Mouse (Mus musculus): ENCODE measurements around the gene Irf2bpl. TPM values are rescaled to one million over a fixed set of nuclear protein-coding genes. Genes with fewer than 3 reads are reported as not detected.

Irf2bpl gene
- total and polyA plus RNA-seq, 3 experiments, result 8.4 to 18.8 (median 11.0) TPM

GRCm38 (mm10) chr12:86859924-86860790, 24.4 kb downstream of the Irf2bpl start:
- Histone ChIP-seq H3K4me1 (ENCODE audit: insufficient read depth, low read depth, low read length) (peaks cover 14% of the 10 kb centered on the region), H3K36me3 (replicated peaks) (no peaks in the 10 kb centered on the region), H3K9me3 (replicated peaks) (no peaks in the 10 kb centered on the region), H3K4me3 (ENCODE audit: low read depth, low read length) (no peak overlapping the region), H3K27me3 (ENCODE audit: insufficient read depth, low read length) (peaks cover 64% of the 10 kb centered on the region)
- no peak for DNase-seq (ENCODE audit: low spot score)
- TF ChIP-seq TAL1 (conservative IDR thresholded peaks at IDR 0.05; ENCODE audit: low read depth, low read length) (no peak), GATA1 (IDR thresholded peaks at IDR 0.05; ENCODE audit: borderline replicate concordance, low read length) (no peak), CTCF (IDR thresholded peaks at IDR 0.05; ENCODE audit: low read depth, low read length) (no peak), POLR2AphosphoS5 (IDR thresholded peaks at IDR 0.05; ENCODE audit: insufficient replicate concordance, low read depth, low read length) (no peak), GATA2 (IDR thresholded peaks at IDR 0.05; ENCODE audit: borderline replicate concordance, low read depth, low read length) (no peak)
- ATAC-seq (ENCODE audit: extremely low read depth, insufficient number of reproducible peaks, low FRiP score, poor library complexity, severe bottlenecking), result no peak

- Histone ChIP-seq H3K27me3 (ENCODE audit: insufficient read depth, low read length) (peaks cover 66% of the 10 kb centered on the region), H3K9me3 (replicated peaks) (no peaks in the 10 kb centered on the region), H3K4me1 (ENCODE audit: insufficient read depth, low read depth, low read length) (peaks cover 14% of the 10 kb centered on the region), H3K36me3 (replicated peaks) (no peaks in the 10 kb centered on the region), H3K4me3 (ENCODE audit: low read depth, low read length) (no peak overlapping the region)
- DNase-seq (ENCODE audit: low spot score) (no peak), ATAC-seq (ENCODE audit: extremely low read depth, insufficient number of reproducible peaks, low FRiP score, poor library complexity, severe bottlenecking) (no peak)
- TF ChIP-seq POLR2AphosphoS5 (IDR thresholded peaks at IDR 0.05; ENCODE audit: insufficient replicate concordance, low read depth, low read length) (no peak), TAL1 (conservative IDR thresholded peaks at IDR 0.05; ENCODE audit: low read depth, low read length) (no peak), GATA2 (IDR thresholded peaks at IDR 0.05; ENCODE audit: borderline replicate concordance, low read depth, low read length) (no peak), GATA1 (IDR thresholded peaks at IDR 0.05; ENCODE audit: borderline replicate concordance, low read length) (no peak), CTCF (IDR thresholded peaks at IDR 0.05; ENCODE audit: low read depth, low read length) (no peak)
Measured at GRCm38 (mm10) chr12:86858983-86859872, 25.4 kb downstream of the Irf2bpl start.

GRCm38 (mm10) chr12:86858498-86858897, 26.1 kb downstream of the Irf2bpl start:
- Histone ChIP-seq H3K4me3 (ENCODE audit: low read depth, low read length) (no peak overlapping the region), H3K36me3 (replicated peaks) (no peaks in the 10 kb centered on the region), H3K27me3 (ENCODE audit: insufficient read depth, low read length) (peaks cover 63% of the 10 kb centered on the region), H3K4me1 (ENCODE audit: insufficient read depth, low read depth, low read length) (peaks cover 14% of the 10 kb centered on the region), H3K9me3 (replicated peaks) (no peaks in the 10 kb centered on the region)
- ATAC-seq (ENCODE audit: extremely low read depth, insufficient number of reproducible peaks, low FRiP score, poor library complexity, severe bottlenecking) (no peak), DNase-seq (ENCODE audit: low spot score) (no peak)
- TF ChIP-seq GATA2 (IDR thresholded peaks at IDR 0.05; ENCODE audit: borderline replicate concordance, low read depth, low read length) (no peak), CTCF (IDR thresholded peaks at IDR 0.05; ENCODE audit: low read depth, low read length) (no peak), POLR2AphosphoS5 (IDR thresholded peaks at IDR 0.05; ENCODE audit: insufficient replicate concordance, low read depth, low read length) (no peak), GATA1 (IDR thresholded peaks at IDR 0.05; ENCODE audit: borderline replicate concordance, low read length) (no peak), TAL1 (conservative IDR thresholded peaks at IDR 0.05; ENCODE audit: low read depth, low read length) (no peak)

GRCm38 (mm10) chr12:86857290-86857689, 27.3 kb downstream of the Irf2bpl start:
- H3K9me3 ChIP-seq (replicated peaks), result no peaks in the 10 kb centered on the region
- no peak overlapping the region for H3K4me3 ChIP-seq (ENCODE audit: low read depth, low read length)
- peaks cover 70% of the 10 kb centered on the region for H3K27me3 ChIP-seq (ENCODE audit: insufficient read depth, low read length)
- TF ChIP-seq TAL1 (conservative IDR thresholded peaks at IDR 0.05; ENCODE audit: low read depth, low read length), result no peak
- no peak for TF ChIP-seq GATA2 (IDR thresholded peaks at IDR 0.05; ENCODE audit: borderline replicate concordance, low read depth, low read length)
- no peak for TF ChIP-seq GATA1 (IDR thresholded peaks at IDR 0.05; ENCODE audit: borderline replicate concordance, low read length)
- no peak for TF ChIP-seq POLR2AphosphoS5 (IDR thresholded peaks at IDR 0.05; ENCODE audit: insufficient replicate concordance, low read depth, low read length)
- no peak for TF ChIP-seq CTCF (IDR thresholded peaks at IDR 0.05; ENCODE audit: low read depth, low read length)
- DNase-seq (ENCODE audit: low spot score) (no peak), ATAC-seq (ENCODE audit: extremely low read depth, insufficient number of reproducible peaks, low FRiP score, poor library complexity, severe bottlenecking) (no peak)
- H3K4me1 ChIP-seq (ENCODE audit: insufficient read depth, low read depth, low read length), result peaks cover 14% of the 10 kb centered on the region
- no peaks in the 10 kb centered on the region for H3K36me3 ChIP-seq (replicated peaks)

- Histone ChIP-seq H3K4me1 (ENCODE audit: insufficient read depth, low read depth, low read length) (peaks cover 14% of the 10 kb centered on the region), H3K4me3 (ENCODE audit: low read depth, low read length) (no peak overlapping the region), H3K27me3 (ENCODE audit: insufficient read depth, low read length) (peaks cover 72% of the 10 kb centered on the region), H3K36me3 (replicated peaks) (no peaks in the 10 kb centered on the region), H3K9me3 (replicated peaks) (no peaks in the 10 kb centered on the region)
- TF ChIP-seq TAL1 (conservative IDR thresholded peaks at IDR 0.05; ENCODE audit: low read depth, low read length) (no peak), GATA2 (IDR thresholded peaks at IDR 0.05; ENCODE audit: borderline replicate concordance, low read depth, low read length) (no peak)
- ATAC-seq (ENCODE audit: extremely low read depth, insufficient number of reproducible peaks, low FRiP score, poor library complexity, severe bottlenecking) (no peak), DNase-seq (ENCODE audit: low spot score) (no peak)
Measured at GRCm38 (mm10) chr12:86855670-86856069, 28.9 kb downstream of the Irf2bpl start.

GRCm38 (mm10) chr12:86853516-86853915, 31.1 kb downstream of the Irf2bpl start:
- H3K4me3 ChIP-seq (ENCODE audit: low read depth, low read length), result no peak overlapping the region
- no peaks in the 10 kb centered on the region for H3K36me3 ChIP-seq (replicated peaks)
- H3K4me1 ChIP-seq (ENCODE audit: insufficient read depth, low read depth, low read length), result peaks cover 5% of the 10 kb centered on the region
- no peaks in the 10 kb centered on the region for H3K9me3 ChIP-seq (replicated peaks)
- H3K27me3 ChIP-seq (ENCODE audit: insufficient read depth, low read length), result peaks cover 73% of the 10 kb centered on the region
- ATAC-seq (ENCODE audit: extremely low read depth, insufficient number of reproducible peaks, low FRiP score, poor library complexity, severe bottlenecking), result no peak
- TF ChIP-seq GATA1 (IDR thresholded peaks at IDR 0.05; ENCODE audit: borderline replicate concordance, low read length), result no peak
- TF ChIP-seq POLR2AphosphoS5 (IDR thresholded peaks at IDR 0.05; ENCODE audit: insufficient replicate concordance, low read depth, low read length), result no peak
- TF ChIP-seq CTCF (IDR thresholded peaks at IDR 0.05; ENCODE audit: low read depth, low read length), result no peak
- TF ChIP-seq GATA2 (IDR thresholded peaks at IDR 0.05; ENCODE audit: borderline replicate concordance, low read depth, low read length), result no peak
- no peak for TF ChIP-seq TAL1 (conservative IDR thresholded peaks at IDR 0.05; ENCODE audit: low read depth, low read length)
- DNase-seq (ENCODE audit: low spot score), result no peak

Data from G1E (cell line).